Mouse (Mus musculus): ENCODE measurements around the gene Smpdl3b. TPM values are rescaled to one million over a fixed set of nuclear protein-coding genes. Genes with fewer than 3 reads are reported as not detected.

The Smpdl3b gene
- polyA plus RNA-seq (2017; shearing (Covaris generic)): 0.34 TPM

GRCm38 (mm10) chr4:132756974-132757373 lies at the start of gene Smpdl3b:
Smpdl3b (minus strand) TSS chr4:132757252.

GRCm38 (mm10) chr4:132796196-132796886 lies 39.3 kb upstream of the Smpdl3b start, which contains the start of gene Themis2:
Themis2 (minus strand) TSS chr4:132796387.

GRCm38 (mm10) chr4:132767914-132768876 lies 11.1 kb upstream of the Smpdl3b start, which contains the start of gene Rpa2:
Rpa2 (plus strand) TSS chr4:132768332.

GRCm38 (mm10) chr4:132732148-132732684 lies 24.8 kb downstream of the Smpdl3b start, which contains the start of gene Xkr8:
Xkr8 (minus strand) TSS chr4:132732546.

Other genes starting within 250 kb of the Smpdl3b start
- 18.6 TPM for gene Sesn2, start 246.8 kb downstream of the Smpdl3b start, polyA plus RNA-seq (2017; shearing (Covaris generic))
- gene Atpif1, start 223.6 kb downstream of the Smpdl3b start, polyA plus RNA-seq (2017; shearing (Covaris generic)): 75.0 TPM
- 233 TPM for gene Dnajc8, start 221.7 kb downstream of the Smpdl3b start, polyA plus RNA-seq (2017; shearing (Covaris generic))
- not detected for gene Ptafr, start 193.2 kb downstream of the Smpdl3b start, polyA plus RNA-seq (2017; shearing (Covaris generic))
- 59.9 TPM for gene Eya3, start 118.3 kb downstream of the Smpdl3b start, polyA plus RNA-seq (2017; shearing (Covaris generic))
- 0.41 TPM for gene Xkr8, start 24.7 kb downstream of the Smpdl3b start, polyA plus RNA-seq (2017; shearing (Covaris generic))
- 65.4 TPM for gene Rpa2, start 11.1 kb upstream of the Smpdl3b start, polyA plus RNA-seq (2017; shearing (Covaris generic))
- 0.22 TPM for gene Themis2, start 39.1 kb upstream of the Smpdl3b start, polyA plus RNA-seq (2017; shearing (Covaris generic))
- gene Ppp1r8, start 85.9 kb upstream of the Smpdl3b start, polyA plus RNA-seq (2017; shearing (Covaris generic)): 39.6 TPM
- gene Stx12, start 127.3 kb upstream of the Smpdl3b start, polyA plus RNA-seq (2017; shearing (Covaris generic)): 22.3 TPM
- gene Fam76a, start 165.3 kb upstream of the Smpdl3b start, polyA plus RNA-seq (2017; shearing (Covaris generic)): 52.0 TPM
- 0.60 TPM for gene Fgr, start 216.8 kb upstream of the Smpdl3b start, polyA plus RNA-seq (2017; shearing (Covaris generic))

All from naive thymus-derived CD4-positive, alpha-beta T cell, adult 5 months (primary cell).